Mouse (Mus musculus): ENCODE measurements around the gene Cyp2w1. TPM values are rescaled to one million over a fixed set of nuclear protein-coding genes. Genes with fewer than 3 reads are reported as not detected.

The Cyp2w1 gene
- total and polyA plus RNA-seq, 2 experiments from 2014 or later, result not detected

DNA sequence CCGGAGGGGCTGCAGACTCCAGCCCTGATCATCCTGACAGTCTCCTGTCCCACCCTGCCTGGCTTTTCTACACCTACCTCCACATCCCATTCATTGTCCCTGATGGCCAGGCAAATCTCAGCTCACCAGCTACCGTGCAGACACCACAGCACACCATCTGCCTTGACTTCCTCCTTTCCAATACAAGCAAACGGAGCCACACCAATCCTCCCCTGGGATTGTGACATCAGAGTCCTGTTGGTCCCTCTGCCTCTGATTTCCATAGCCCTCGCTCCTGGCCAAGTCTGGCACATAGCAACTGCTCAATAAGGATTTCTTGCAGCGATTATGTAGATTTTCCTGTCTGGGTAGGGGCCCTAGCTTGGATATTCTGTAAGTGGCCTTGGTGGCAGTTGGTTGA, 1.3 kb upstream of the Cyp2w1 start, which contains the start of gene Cox19:
Gene Cox19 (minus strand): TSS at position 285 of the 400 bp plus-strand sequence.
- TF ChIP-seq CTCF (IDR thresholded peaks at IDR 0.05; ENCODE audit: low read depth), result no peak
- no peak within 1 kb of the TSS for H3K9ac ChIP-seq (replicated peaks; ENCODE audit: low read length)
- H3K4me2 ChIP-seq (ENCODE audit: low read depth, low read length), result no peak within 1 kb of the TSS
- no peak within 1 kb of the TSS for H3K27ac ChIP-seq
- no peaks in the 10 kb centered on the region for H3K9me3 ChIP-seq (ENCODE audit: low read length)
- no peaks in the 10 kb centered on the region for H3K36me3 ChIP-seq (ENCODE audit: insufficient read depth, low read length)
- WGBS, result 53% methylated on average over 5 of the region's 5 CpGs
- H3K4me1 ChIP-seq (ENCODE audit: insufficient read depth, low read length), result no peaks in the 10 kb centered on the region
- no peaks in the 10 kb centered on the region for H3K27me3 ChIP-seq (ENCODE audit: insufficient read depth, low read length)
- no peak for ATAC-seq
- no peak for DNase-seq (ENCODE audit: low spot score)
- H3K4me3 ChIP-seq (ENCODE audit: low read length), result no peak within 1 kb of the TSS

DNA sequence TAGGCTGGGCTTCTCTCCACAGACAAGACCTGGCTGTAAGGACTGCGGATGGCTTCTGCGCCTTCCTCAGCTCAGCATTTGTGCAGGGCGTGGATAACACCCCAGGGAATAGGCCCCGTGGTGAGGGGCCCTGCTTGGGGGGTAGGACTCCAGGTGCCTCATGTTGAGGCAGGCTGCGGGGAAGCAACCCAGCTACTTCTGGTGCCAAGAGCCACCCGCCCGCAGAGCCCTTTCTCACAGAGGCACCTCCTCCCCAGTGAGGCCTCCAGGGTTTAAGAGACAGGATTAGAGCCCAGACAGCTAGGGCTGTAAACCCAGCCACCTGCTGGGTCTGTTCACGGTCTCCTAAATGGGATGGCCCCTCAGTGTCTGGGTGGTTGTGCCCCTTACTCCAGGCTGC, 789 bp upstream of the Cyp2w1 start:
- H3K4me3 ChIP-seq (ENCODE audit: low read length), result no peak overlapping the region
- H3K4me2 ChIP-seq (ENCODE audit: low read depth, low read length), result no peak overlapping the region
- H3K9me3 ChIP-seq (ENCODE audit: low read length), result no peaks in the 10 kb centered on the region
- no peaks in the 10 kb centered on the region for H3K27me3 ChIP-seq (ENCODE audit: insufficient read depth, low read length)
- H3K36me3 ChIP-seq (ENCODE audit: insufficient read depth, low read length), result no peaks in the 10 kb centered on the region
- DNase-seq (ENCODE audit: low spot score) (no peak), ATAC-seq (no peak)
- no peak for TF ChIP-seq CTCF (IDR thresholded peaks at IDR 0.05; ENCODE audit: low read depth)
- no peak overlapping the region for H3K27ac ChIP-seq
- WGBS, result 37% methylated on average over 8 of the region's 8 CpGs
- H3K9ac ChIP-seq (replicated peaks; ENCODE audit: low read length), result no peak overlapping the region
- H3K4me1 ChIP-seq (ENCODE audit: insufficient read depth, low read length), result no peaks in the 10 kb centered on the region

DNA sequence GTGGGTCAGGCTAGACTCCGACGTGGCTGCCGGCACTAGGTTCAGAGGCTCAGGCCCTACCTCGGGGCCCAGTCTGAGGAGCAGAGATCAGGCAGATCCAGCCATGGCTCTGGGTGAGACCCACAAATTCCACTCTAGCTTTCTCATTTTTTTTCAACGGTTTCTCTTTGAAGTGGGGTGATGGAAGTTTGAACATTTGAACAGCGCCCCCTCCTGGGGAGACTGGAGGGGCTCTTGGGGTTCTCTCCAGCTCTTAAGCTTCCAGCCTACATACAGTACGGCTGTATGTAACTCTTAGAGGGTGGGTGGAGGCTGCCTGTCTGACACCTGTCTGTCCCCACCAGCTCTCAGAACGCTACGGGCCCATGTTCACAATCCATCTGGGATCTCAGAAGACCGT, 1.1 kb downstream of the Cyp2w1 start:
- no peak overlapping the region for H3K4me2 ChIP-seq (ENCODE audit: low read depth, low read length)

DNA sequence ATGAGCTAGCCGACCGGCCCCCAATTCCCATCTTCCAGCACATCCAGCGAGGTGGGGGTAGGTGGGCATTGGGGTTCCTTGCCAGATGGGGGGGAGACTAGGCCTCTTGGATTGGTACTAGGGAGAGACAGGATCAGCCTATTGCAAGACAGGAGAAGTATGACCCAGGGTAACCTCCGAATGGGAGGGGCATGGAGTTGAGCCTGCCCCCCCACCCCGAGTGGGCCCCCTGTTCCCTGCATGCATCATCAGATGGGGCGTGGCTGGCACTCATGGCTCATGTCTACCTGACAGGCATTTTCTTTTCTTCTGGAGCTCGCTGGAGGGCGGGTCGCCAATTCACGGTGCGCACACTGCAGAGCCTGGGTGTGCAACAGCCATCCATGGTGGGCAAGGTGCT, 1.5 kb downstream of the Cyp2w1 start:
- no peak overlapping the region for H3K9ac ChIP-seq (replicated peaks; ENCODE audit: low read length)
- no peak overlapping the region for H3K27ac ChIP-seq
- no peak for DNase-seq (ENCODE audit: low spot score)
- WGBS, result 88% methylated on average over 10 of the region's 11 CpGs
- H3K9me3 ChIP-seq (ENCODE audit: low read length), result no peaks in the 10 kb centered on the region
- no peak overlapping the region for H3K4me3 ChIP-seq (ENCODE audit: low read length)
- no peaks in the 10 kb centered on the region for H3K36me3 ChIP-seq (ENCODE audit: insufficient read depth, low read length)
- H3K4me2 ChIP-seq (ENCODE audit: low read depth, low read length), result no peak overlapping the region
- H3K27me3 ChIP-seq (ENCODE audit: insufficient read depth, low read length), result no peaks in the 10 kb centered on the region
- no peak for ATAC-seq
- TF ChIP-seq CTCF (IDR thresholded peaks at IDR 0.05; ENCODE audit: low read depth), result no peak
- H3K4me1 ChIP-seq (ENCODE audit: insufficient read depth, low read length), result no peaks in the 10 kb centered on the region

More for the DNA sequence above, 1.1 kb downstream of the Cyp2w1 start:
- Histone ChIP-seq H3K9me3 (ENCODE audit: low read length) (no peaks in the 10 kb centered on the region), H3K36me3 (ENCODE audit: insufficient read depth, low read length) (no peaks in the 10 kb centered on the region), H3K27ac (no peak overlapping the region), H3K9ac (replicated peaks; ENCODE audit: low read length) (no peak overlapping the region), H3K4me3 (ENCODE audit: low read length) (no peak overlapping the region), H3K27me3 (ENCODE audit: insufficient read depth, low read length) (no peaks in the 10 kb centered on the region), H3K4me1 (ENCODE audit: insufficient read depth, low read length) (no peaks in the 10 kb centered on the region)
- WGBS, result 62% methylated on average over 10 of the region's 10 CpGs
- no peak for ATAC-seq
- DNase-seq (ENCODE audit: low spot score), result no peak
- TF ChIP-seq CTCF (IDR thresholded peaks at IDR 0.05; ENCODE audit: low read depth), result peak; percentile 41

DNA sequence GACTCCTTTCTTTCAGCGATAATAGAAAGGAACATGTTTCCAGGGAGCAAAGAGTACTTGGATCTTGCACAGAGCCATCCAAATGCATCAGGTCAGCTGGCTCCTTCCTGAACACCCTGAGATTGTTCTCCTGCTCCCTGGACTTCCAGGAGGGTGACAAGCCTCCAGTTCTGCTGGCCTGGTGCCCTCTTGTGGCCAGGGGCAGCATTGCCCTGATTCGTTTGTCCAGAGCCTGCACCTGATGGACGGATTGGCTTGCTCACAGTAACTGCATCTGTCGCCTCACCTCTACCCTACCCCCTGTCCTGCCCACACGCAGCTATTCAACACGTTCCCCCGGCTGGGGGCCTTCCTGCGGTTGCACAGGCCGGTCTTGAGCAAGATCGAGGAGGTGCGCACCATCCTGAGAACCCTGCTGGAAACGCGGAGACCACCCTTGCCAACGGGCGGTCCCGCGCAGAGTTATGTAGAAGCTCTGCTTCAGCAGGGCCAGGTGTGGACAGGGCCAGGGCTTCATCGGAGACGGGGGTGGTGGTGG, 2.9 kb downstream of the Cyp2w1 start:
- 37% methylated on average over 19 of the region's 19 CpGs for WGBS
- DNase-seq (ENCODE audit: low spot score) (peak; percentile 75), ATAC-seq (0 out of 2 replicates have a peak, but pooled peaks have one; percentile 36)
- Histone ChIP-seq H3K4me1 (ENCODE audit: insufficient read depth, low read length) (no peaks in the 10 kb centered on the region), H3K27me3 (ENCODE audit: insufficient read depth, low read length) (no peaks in the 10 kb centered on the region), H3K4me2 (ENCODE audit: low read depth, low read length) (no peak overlapping the region), H3K9ac (replicated peaks; ENCODE audit: low read length) (no peak overlapping the region), H3K4me3 (ENCODE audit: low read length) (no peak overlapping the region), H3K9me3 (ENCODE audit: low read length) (no peaks in the 10 kb centered on the region), H3K36me3 (ENCODE audit: insufficient read depth, low read length) (no peaks in the 10 kb centered on the region), H3K27ac (no peak overlapping the region)
- peak; percentile 97 for TF ChIP-seq CTCF (IDR thresholded peaks at IDR 0.05; ENCODE audit: low read depth)

DNA sequence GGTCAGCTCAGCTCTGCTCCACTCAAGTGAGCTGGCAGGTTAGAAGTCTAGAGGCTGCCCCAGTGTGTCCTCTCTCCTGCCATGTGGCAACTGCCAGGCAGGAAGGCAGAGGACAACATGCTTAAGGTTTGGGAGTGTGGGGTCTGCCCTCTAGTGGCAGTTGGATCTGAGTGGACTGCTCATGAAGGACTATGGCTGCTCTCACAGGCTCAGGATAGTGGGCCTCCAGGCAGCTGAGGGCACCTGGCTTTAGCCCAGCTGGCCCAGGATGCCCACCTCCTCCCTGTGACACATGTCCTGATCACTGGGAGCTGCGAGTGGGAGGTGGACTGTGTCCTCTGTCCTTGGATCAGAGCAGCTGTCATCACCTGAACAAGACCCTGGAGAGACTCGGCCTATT, 6.2 kb downstream of the Cyp2w1 start:
- H3K36me3 ChIP-seq (ENCODE audit: insufficient read depth, low read length), result no peaks in the 10 kb centered on the region
- DNase-seq (ENCODE audit: low spot score) (peak; percentile 64), ATAC-seq (peak; percentile 57)
- TF ChIP-seq CTCF (IDR thresholded peaks at IDR 0.05; ENCODE audit: low read depth), result peak; percentile 78
- no peak overlapping the region for H3K4me3 ChIP-seq (ENCODE audit: low read length)
- H3K9me3 ChIP-seq (ENCODE audit: low read length), result no peaks in the 10 kb centered on the region
- H3K27me3 ChIP-seq (ENCODE audit: insufficient read depth, low read length), result no peaks in the 10 kb centered on the region
- no peak overlapping the region for H3K9ac ChIP-seq (replicated peaks; ENCODE audit: low read length)
- H3K4me1 ChIP-seq (ENCODE audit: insufficient read depth, low read length), result no peaks in the 10 kb centered on the region
- WGBS, result 80% methylated on average over 2 of the region's 2 CpGs
- H3K27ac ChIP-seq, result no peak overlapping the region
- no peak overlapping the region for H3K4me2 ChIP-seq (ENCODE audit: low read depth, low read length)

DNA sequence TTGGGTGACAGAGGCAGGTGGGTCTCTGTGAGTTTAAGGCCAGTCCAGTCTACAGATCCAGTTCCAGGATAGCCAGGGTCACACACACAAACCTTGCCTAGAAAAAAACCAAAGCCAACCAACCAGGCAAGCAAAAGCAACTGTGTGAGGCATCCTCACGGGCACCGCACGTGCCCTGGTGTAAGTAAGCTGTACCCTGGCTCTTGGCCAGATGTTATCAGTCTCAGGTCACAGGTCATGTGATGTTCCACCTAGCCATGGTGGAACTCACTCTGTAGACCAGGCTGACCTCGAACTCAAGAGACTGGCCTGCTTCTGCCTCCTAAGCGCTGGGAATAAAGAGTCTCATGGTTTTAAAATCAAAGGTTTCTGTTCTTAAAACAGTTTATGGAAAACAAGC, 6.8 kb downstream of the Cyp2w1 start:
- Histone ChIP-seq H3K9me3 (ENCODE audit: low read length) (no peaks in the 10 kb centered on the region), H3K4me2 (ENCODE audit: low read depth, low read length) (no peak overlapping the region), H3K9ac (replicated peaks; ENCODE audit: low read length) (no peak overlapping the region), H3K27ac (no peak overlapping the region), H3K4me1 (ENCODE audit: insufficient read depth, low read length) (0 out of 2 replicates have a peak, but pooled peaks cover under 1% of the 10 kb centered on the region), H3K36me3 (ENCODE audit: insufficient read depth, low read length) (no peaks in the 10 kb centered on the region), H3K27me3 (ENCODE audit: insufficient read depth, low read length) (no peaks in the 10 kb centered on the region), H3K4me3 (ENCODE audit: low read length) (no peak overlapping the region)
- no peak for ATAC-seq
- no peak for DNase-seq (ENCODE audit: low spot score)
- TF ChIP-seq CTCF (IDR thresholded peaks at IDR 0.05; ENCODE audit: low read depth), result no peak
- WGBS, result 84% methylated on average over 5 of the region's 5 CpGs
